9 mouse cellular contexts compared by ENCODE assay signal in the genomic region with DNA sequence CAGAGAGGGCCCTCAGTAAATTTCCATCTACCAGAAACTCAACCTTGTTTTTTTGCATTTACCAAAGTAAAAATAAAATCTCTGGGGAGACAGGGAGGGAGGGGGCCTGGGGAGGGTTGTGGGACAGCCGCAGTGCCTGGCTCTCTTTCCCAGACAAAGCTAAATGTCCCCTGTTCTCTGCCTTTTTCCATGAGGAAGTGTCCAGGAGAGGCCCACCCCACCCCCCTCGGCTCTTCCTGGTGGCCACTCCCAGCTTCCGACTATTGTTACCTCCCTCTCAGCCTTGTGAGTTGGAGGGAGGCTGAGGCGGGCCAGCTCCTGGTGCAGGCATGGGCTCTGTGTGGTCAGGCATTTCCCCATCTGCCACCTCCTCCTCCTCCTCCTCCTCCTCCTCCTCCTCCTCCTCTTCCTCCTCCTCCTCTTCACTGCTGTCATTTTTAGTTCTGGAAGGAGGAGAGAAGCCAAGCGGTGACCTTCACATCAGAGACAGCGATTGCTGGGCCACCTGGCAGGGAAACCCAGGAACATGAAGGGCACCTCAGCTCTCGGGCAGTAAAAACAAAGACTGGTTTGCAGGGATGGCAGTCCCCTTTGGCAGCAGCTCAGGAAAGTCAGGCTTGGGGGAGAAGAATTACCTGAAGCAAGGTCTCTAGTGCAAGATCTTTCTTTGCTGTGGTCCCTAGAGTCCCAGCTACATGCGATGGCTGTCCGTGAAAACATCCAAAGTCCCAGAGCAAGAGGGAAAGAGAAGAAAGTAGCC.
DNase-seq lines count a peak whose midpoint lies in the region; ATAC-seq and TF ChIP-seq lines count a peak whose summit lies in the region.
"Had no signal": no experiment of that assay in that cellular context is flagged by ENCODE, and none has a peak within 500 bp of the region (broad histone marks: within the 10 kb centered on the region; RNA-seq: fewer than 3 reads in every experiment).

No protein-coding gene starts in this region.

- WGBS in embryonic facial prominence, embryonic 13.5 days: 83% methylated on average over 9 of the region's 9 CpGs
- WGBS in intestine, postnatal 0 days: 81% methylated on average over 9 of the region's 9 CpGs
- 44% methylated on average over 9 of the region's 9 CpGs for WGBS in liver, embryonic 13.5 days (ENCODE audit: insufficient replicate concordance)

- no peak overlapping the region for H3K4me2 ChIP-seq in embryonic facial prominence, embryonic 13.5 days
- H3K4me2 ChIP-seq in intestine, postnatal 0 days (replicated peaks; ENCODE audit: low read depth): no peak overlapping the region
- H3K4me2 ChIP-seq in liver, embryonic 13.5 days: no peak overlapping the region
- H3K4me2 ChIP-seq: hindbrain, embryonic 15.5 days; midbrain, embryonic 11.5 days had no signal

- H3K27ac ChIP-seq in bone marrow macrophage, adult 2 months (ENCODE audit: insufficient read depth, low read depth, low read length): peak overlapping the region; percentile 97
- H3K27ac ChIP-seq in embryonic facial prominence, embryonic 13.5 days: peak overlapping the region; percentile 94; the same call in 1 of the 2 replicates
- peak overlapping the region; percentile 30; the same call in 1 of the 2 replicates for H3K27ac ChIP-seq in intestine, postnatal 0 days (ENCODE audit: low read depth, low read length)
- 0 out of 2 replicates have a peak overlapping the region, but pooled peaks have one; percentile 43 for H3K27ac ChIP-seq in liver, embryonic 13.5 days

- no peaks in the 10 kb centered on the region for H3K9me3 ChIP-seq in embryonic facial prominence, embryonic 13.5 days
- no peaks in the 10 kb centered on the region for H3K9me3 ChIP-seq in intestine, postnatal 0 days (ENCODE audit: control insufficient read depth)
- no peaks in the 10 kb centered on the region for H3K9me3 ChIP-seq in liver, embryonic 13.5 days (replicated peaks)
- H3K9me3 ChIP-seq: hindbrain, embryonic 15.5 days had no signal

- no peak for DNase-seq in liver, embryonic 13.5 days
- DNase-seq in testis, postnatal 10 days (ENCODE audit: low spot score): no peak
- no peak for DNase-seq in urinary bladder, adult 2 months (ENCODE audit: low spot score)

- TF ChIP-seq POLR2A in bone marrow macrophage, adult 2 months (IDR thresholded peaks at IDR 0.05; ENCODE audit: borderline replicate concordance, low read depth, low read length): no peak

- no peak overlapping the region for H3K4me3 ChIP-seq in bone marrow macrophage, adult 2 months (ENCODE audit: insufficient read depth, low read length)
- no peak overlapping the region for H3K4me3 ChIP-seq in embryonic facial prominence, embryonic 13.5 days
- H3K4me3 ChIP-seq in intestine, postnatal 0 days (ENCODE audit: low read depth, low read length): no peak overlapping the region
- H3K4me3 ChIP-seq in liver, embryonic 13.5 days (replicated peaks): no peak overlapping the region
- H3K4me3 ChIP-seq: hindbrain, embryonic 15.5 days had no signal

- ATAC-seq in embryonic facial prominence, embryonic 13.5 days (ENCODE audit: insufficient number of reproducible peaks, insufficient read depth, low FRiP score, low TSS enrichment, low read depth): no peak
- ATAC-seq in intestine, postnatal 0 days: peak; percentile 32; the same call in 1 of the 2 replicates
- no peak for ATAC-seq in liver, embryonic 13.5 days (ENCODE audit: low read depth)
- ATAC-seq in frontal cortex, adult (ENCODE audit: low TSS enrichment): no peak

- H3K36me3 ChIP-seq in embryonic facial prominence, embryonic 13.5 days: no peaks in the 10 kb centered on the region
- no peaks in the 10 kb centered on the region for H3K36me3 ChIP-seq in intestine, postnatal 0 days (ENCODE audit: control insufficient read depth, insufficient read depth)
- no peaks in the 10 kb centered on the region for H3K36me3 ChIP-seq in liver, embryonic 13.5 days
- H3K36me3 ChIP-seq: hindbrain, embryonic 15.5 days had no signal

- H3K9ac ChIP-seq in embryonic facial prominence, embryonic 13.5 days: no peak overlapping the region
- H3K9ac ChIP-seq in intestine, postnatal 0 days (ENCODE audit: low read depth, low read length): no peak overlapping the region
- H3K9ac ChIP-seq in liver, embryonic 13.5 days: no peak overlapping the region
- H3K9ac ChIP-seq: hindbrain, embryonic 15.5 days had no signal

- peaks cover 87% of the 10 kb centered on the region for H3K4me1 ChIP-seq in bone marrow macrophage, adult 2 months (ENCODE audit: control insufficient read depth, insufficient read depth, low read length)
- H3K4me1 ChIP-seq in embryonic facial prominence, embryonic 13.5 days: peaks cover 83% of the 10 kb centered on the region
- H3K4me1 ChIP-seq in intestine, postnatal 0 days (replicated peaks; ENCODE audit: control insufficient read depth, insufficient read depth, low read length): peaks cover 22% of the 10 kb centered on the region
- H3K4me1 ChIP-seq in liver, embryonic 13.5 days (replicated peaks): peaks cover 59% of the 10 kb centered on the region

- TF ChIP-seq CTCF in bone marrow macrophage, adult 2 months (IDR thresholded peaks at IDR 0.05; ENCODE audit: low read depth, low read length): no peak
- TF ChIP-seq CTCF in intestine, postnatal 0 days (IDR thresholded peaks at IDR 0.05; ENCODE audit: low read depth): no peak

- no peaks in the 10 kb centered on the region for H3K27me3 ChIP-seq in embryonic facial prominence, embryonic 13.5 days
- no peaks in the 10 kb centered on the region for H3K27me3 ChIP-seq in intestine, postnatal 0 days (replicated peaks; ENCODE audit: control insufficient read depth, insufficient read depth, low read length)
- no peaks in the 10 kb centered on the region for H3K27me3 ChIP-seq in liver, embryonic 13.5 days
- H3K27me3 ChIP-seq: hindbrain, embryonic 15.5 days had no signal

Comparison
In these comparisons a context has a peak if more than half of its experiments do, and no peak if none do; other contexts are left out.
1. H3K27ac ChIP-seq: peak in every context shown above with its lines; median percentile 97 in bone marrow macrophage, adult 2 months; 94 in embryonic facial prominence, embryonic 13.5 days; 43 in liver, embryonic 13.5 days; 30 in intestine, postnatal 0 days.